Mouse (Mus musculus) megakaryocyte-erythroid progenitor cell, adult 5 weeks (primary cell): ENCODE measurements around the gene Asb3. TPM values are rescaled to one million over a fixed set of nuclear protein-coding genes. Genes with fewer than 3 reads are reported as not detected.

Experiments used
- polyA plus RNA-seq: library from polyadenylated mRNA; stranded (reverse); fragments of >175 nt; gene quantifications from 2 replicates; pipeline ENCODE4 v1.2.3, GENCODE M21; 2012

The Asb3 gene
- polyA plus RNA-seq: 1.4 and 1.5 TPM in 2 replicates

GRCm38 (mm10) chr11:30885171-30885871, at the start of gene Asb3, which contains the start of gene Gpr75:
Asb3 (plus strand) TSS chr11:30885416.
Gpr75 (plus strand) TSS chr11:30885358.

GRCm38 (mm10) chr11:30954279-30954725, 69.1 kb downstream of the Asb3 start, which contains the start of gene Erlec1:
Erlec1 (minus strand) TSS chr11:30954335.

DNA sequence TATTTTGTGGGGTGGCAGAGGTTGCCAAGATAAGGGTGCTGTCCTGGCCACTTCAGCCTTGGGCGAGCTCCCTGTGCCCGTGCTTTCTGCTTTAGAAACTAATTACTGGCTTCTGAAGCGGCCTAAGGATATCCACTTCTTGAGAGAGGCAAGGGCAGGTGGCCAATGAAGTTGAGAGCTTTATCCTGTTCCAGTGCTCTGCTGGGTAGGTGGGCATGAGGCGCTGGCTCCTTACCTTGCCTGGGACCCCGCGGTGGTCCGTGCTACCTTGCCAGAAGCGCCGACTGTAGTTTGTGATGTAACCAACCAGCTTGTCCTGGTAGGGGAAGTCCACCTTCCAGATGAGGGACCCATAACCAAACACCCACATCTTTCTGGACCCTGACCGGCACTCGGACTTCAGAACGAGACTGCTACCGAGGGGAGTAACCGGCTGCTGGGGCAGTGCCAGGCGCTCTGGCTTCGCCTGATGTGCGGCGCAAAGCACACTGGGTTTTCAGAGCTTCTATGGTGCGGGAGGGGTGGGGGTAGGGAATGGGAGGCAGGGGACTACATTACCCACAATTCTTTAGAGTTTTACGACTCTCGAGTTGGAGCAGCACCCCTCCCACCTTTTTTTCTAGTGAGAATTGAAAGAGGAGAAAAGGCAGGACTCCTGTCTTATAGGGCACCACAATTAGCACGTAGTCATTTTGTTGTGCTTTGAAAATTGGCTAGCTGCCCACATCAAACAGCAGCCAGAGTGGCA, 100.8 kb downstream of the Asb3 start, which contains the start of gene Chac2:
Gene Chac2, minus strand, starts transcription at position 474 of the 748 bp plus-strand sequence.

Other genes with a start within 250 kb of the Asb3 start
- gene Acyp2, start 235.8 kb upstream of the Asb3 start, polyA plus RNA-seq: 0.55 and 0.74 TPM in 2 replicates
- 2.7 and 3.1 TPM in 2 replicates for gene Psme4, start 113.7 kb upstream of the Asb3 start, polyA plus RNA-seq
- gene Gpr75, start 58 bp upstream of the Asb3 start, polyA plus RNA-seq: not detected in 2 replicates
- 17.5 and 21.5 TPM in 2 replicates for gene Erlec1, start 68.9 kb downstream of the Asb3 start, polyA plus RNA-seq
- 1.1 TPM in 2 replicates for gene Chac2, start 100.9 kb downstream of the Asb3 start, polyA plus RNA-seq